Mouse (Mus musculus) liver, postnatal 0 days (tissue): ENCODE data around the gene Olfr1061. TPM values are rescaled to one million over a fixed set of nuclear protein-coding genes. Genes with fewer than 3 reads are reported as not detected.
"Not testable (repeated sequence)": the region's sequence is repeated elsewhere in the genome, so short reads cannot be mapped to it uniquely, and the experiment has no call there.

Experiments
- ATAC-seq: fragments of 200-750 bp; cut with Nextera tagmentation; 2 replicates; pipeline ENCODE4 v1.8.0; 2017; ENCODE audit warnings: mild to moderate bottlenecking, moderate library complexity
- DNase-seq: peaks from one replicate; pipeline ENCODE4 v3.0.0-alpha.2; 2016
- H3K27ac ChIP-seq: fragments of 300-500 bp; sonication (generic); 2 replicates; pipeline ENCODE4 v1.5.1; 2014; ENCODE audit warnings: antibody characterized with exemption, moderate library complexity, mild to moderate bottlenecking, low read depth
- H3K27me3 ChIP-seq: fragments of 300-500 bp; sonication (generic); 2 replicates; pipeline ENCODE4 v1.6.1; 2014; ENCODE audit warnings: low read length, control low read depth, mixed read lengths; ENCODE audit not compliant: insufficient read depth
- H3K36me3 ChIP-seq: fragments of 300-500 bp; sonication (generic); replicated peaks from 2 replicates; pipeline ENCODE4 v1.6.1; 2014; ENCODE audit warnings: mild to moderate bottlenecking, control low read depth, low read length, moderate library complexity, mixed read lengths; ENCODE audit not compliant: insufficient read depth
- H3K4me1 ChIP-seq: fragments of 300-500 bp; sonication (generic); 2 replicates; pipeline ENCODE4 v1.6.1; 2014; ENCODE audit warnings: antibody characterized with exemption, mild to moderate bottlenecking, control low read depth; ENCODE audit not compliant: insufficient read depth
- H3K4me2 ChIP-seq: fragments of 300-500 bp; sonication (generic); 2 replicates; pipeline ENCODE4 v1.6.1; 2014; ENCODE audit warnings: low read depth, mild to moderate bottlenecking, low read length, moderate library complexity, mixed read lengths
- H3K4me3 ChIP-seq: fragments of 300-500 bp; sonication (generic); 2 replicates; pipeline ENCODE4 v1.5.1; 2014; ENCODE audit warnings: low read depth, low read length
- H3K9ac ChIP-seq: fragments of 300-500 bp; sonication (generic); replicated peaks from 2 replicates; pipeline ENCODE4 v1.6.1; 2014; ENCODE audit warnings: mild to moderate bottlenecking, moderate library complexity
- H3K9me3 ChIP-seq: fragments of 300-500 bp; sonication (generic); 2 replicates; pipeline ENCODE4 v1.6.1; 2016; ENCODE audit warnings: mild to moderate bottlenecking, control low read depth, low read length, mixed read lengths
- CTCF ChIP-seq: sonication (generic); IDR thresholded peaks from 2 replicates; pipeline ENCODE4 v1.5.1; 2016; ENCODE audit warnings: antibody characterized with exemption, low read depth
- EP300 ChIP-seq: IDR thresholded peaks from 2 replicates; pipeline ENCODE4 v1.6.1; 2016; ENCODE audit warnings: antibody characterized with exemption, low read depth, mild to moderate bottlenecking
- WGBS: fragments of 180-500 bp; shearing (Covaris S2); extraction: QIAGEN DNeasy Blood & Tissue Kit; methylation state at CpG from one replicate; pipeline ENCODE4 v1.1.7; 2014; ENCODE audit not compliant: insufficient replicate concordance; 5-methylcytosine and 5-hydroxymethylcytosine counted together
- polyA plus RNA-seq: library from polyadenylated mRNA; unstranded; fragments of >200 nt; fragmentation: Nextera tagmentation; extraction: Ambion mirVana; gene quantifications from 2 replicates; pipeline ENCODE4 v1.2.1, GENCODE M21; 2015

Olfr1061 gene
- not detected in 2 replicates for polyA plus RNA-seq

DNA sequence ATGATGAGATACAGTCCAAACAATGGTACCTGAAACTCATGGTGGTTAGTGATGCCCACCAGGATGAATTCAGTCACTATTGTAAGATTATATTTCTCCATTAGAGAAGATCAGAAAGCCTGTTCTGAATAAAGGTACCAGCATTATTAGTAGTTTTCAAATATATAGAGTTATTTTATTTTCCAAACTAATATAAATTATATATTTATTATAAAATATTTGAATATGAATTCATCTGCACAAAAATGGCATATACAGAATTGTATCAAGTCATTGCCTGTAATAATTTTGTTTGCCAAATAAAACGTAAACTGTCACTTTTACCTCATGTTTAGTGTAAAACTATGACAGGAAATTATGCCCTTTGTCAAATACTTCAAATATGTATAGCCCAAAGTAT is at the start of gene Olfr1061:
Gene Olfr1061 (minus strand): TSS at position 101 of the 400 bp plus-strand sequence.
- no peak for TF ChIP-seq CTCF
- no peak for TF ChIP-seq EP300
- no peak for DNase-seq
- no peak for ATAC-seq
- no peak within 1 kb of the TSS for H3K4me3 ChIP-seq
- WGBS = 61% methylated on average over 1 of the region's 1 CpGs
- no peaks in the 10 kb centered on the region for H3K27me3 ChIP-seq
- H3K4me1 ChIP-seq = no peaks in the 10 kb centered on the region
- H3K27ac ChIP-seq = no peak within 1 kb of the TSS
- H3K4me2 ChIP-seq = no peak within 1 kb of the TSS
- no peak within 1 kb of the TSS for H3K9ac ChIP-seq
- H3K9me3 ChIP-seq = no peaks in the 10 kb centered on the region
- H3K36me3 ChIP-seq = no peaks in the 10 kb centered on the region

DNA sequence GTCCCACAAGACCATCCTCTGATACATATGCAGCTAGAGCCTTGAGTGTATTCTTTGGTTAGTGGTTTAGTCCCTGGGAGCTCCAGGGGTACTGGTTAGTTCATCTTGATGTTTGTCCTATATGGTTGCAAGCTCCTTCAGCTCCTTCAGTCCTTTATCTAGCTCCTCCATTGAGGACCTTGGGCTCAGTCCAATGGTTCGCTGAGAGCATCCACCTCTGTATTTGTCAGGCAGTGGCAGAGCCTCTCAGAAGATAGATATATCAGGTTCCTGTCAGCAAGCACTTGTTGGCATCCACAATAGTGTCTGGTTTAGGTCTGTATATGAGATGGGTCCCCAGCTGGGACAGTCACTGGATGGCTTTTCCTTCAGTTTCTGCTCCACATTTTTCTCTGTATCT is 46.6 kb upstream of the Olfr1061 start:
- H3K9me3 ChIP-seq = no peaks in the 10 kb centered on the region
- H3K9ac ChIP-seq = no peak overlapping the region
- H3K27ac ChIP-seq = no peak overlapping the region
- DNase-seq (no peak), ATAC-seq (no peak)
- no peaks in the 10 kb centered on the region for H3K4me1 ChIP-seq
- H3K4me2 ChIP-seq = no peak overlapping the region
- no peak overlapping the region for H3K4me3 ChIP-seq
- 80% methylated on average over 1 of the region's 1 CpGs for WGBS
- H3K27me3 ChIP-seq = no peaks in the 10 kb centered on the region
- no peak for TF ChIP-seq CTCF
- TF ChIP-seq EP300 = no peak
- H3K36me3 ChIP-seq = no peaks in the 10 kb centered on the region

DNA sequence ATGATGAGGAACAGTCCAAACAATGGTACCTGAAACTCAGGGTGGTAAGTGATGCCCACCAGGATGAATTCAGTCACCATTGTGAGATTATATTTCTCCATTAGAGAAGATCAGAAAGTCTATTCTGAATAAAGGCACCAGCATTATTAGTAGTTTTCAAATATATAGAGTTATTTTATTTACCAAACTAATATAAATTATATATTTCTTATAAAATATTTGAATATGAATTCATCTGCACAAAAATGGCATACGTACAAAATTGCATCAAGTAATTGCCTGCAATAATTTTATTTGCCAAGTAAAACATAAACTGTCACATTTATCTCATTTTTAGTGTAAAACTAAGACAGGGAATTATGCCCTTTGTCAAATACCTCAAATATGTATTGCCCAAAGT is 42.3 kb upstream of the Olfr1061 start, which contains the start of gene Olfr1066:
Gene Olfr1066 (minus strand): TSS at position 101 of the 400 bp plus-strand sequence.
- Histone ChIP-seq H3K9me3 (no peaks in the 10 kb centered on the region), H3K9ac (no peak within 1 kb of the TSS), H3K27ac (no peak within 1 kb of the TSS), H3K4me1 (no peaks in the 10 kb centered on the region), H3K27me3 (no peaks in the 10 kb centered on the region), H3K4me2 (no peak within 1 kb of the TSS), H3K4me3 (no peak within 1 kb of the TSS), H3K36me3 (no peaks in the 10 kb centered on the region)
- ATAC-seq (no peak), DNase-seq (no peak)
- TF ChIP-seq CTCF (no peak), EP300 (no peak)
- 69% methylated on average over 1 of the region's 1 CpGs for WGBS

DNA sequence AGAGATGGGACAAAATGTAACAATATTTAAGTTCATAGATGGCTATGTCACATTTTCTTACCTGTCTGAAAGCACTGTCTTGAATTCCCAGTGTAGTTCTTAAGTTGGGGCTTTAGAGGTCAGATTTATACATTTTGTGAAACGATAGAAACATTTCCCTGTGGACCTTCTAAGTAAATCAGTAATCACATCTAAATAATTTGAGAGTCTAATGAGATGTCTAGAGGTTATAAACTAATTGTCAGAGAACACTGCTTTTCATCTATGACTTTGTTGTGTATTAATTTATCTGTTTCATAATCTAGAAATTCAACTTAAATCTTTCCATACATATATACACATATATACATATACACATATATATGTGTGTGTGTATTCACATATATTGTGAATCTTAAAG is 36.6 kb upstream of the Olfr1061 start, which contains the start of gene Olfr1065:
Gene Olfr1065 (minus strand): TSS at position 101 of the 400 bp plus-strand sequence.
- H3K36me3 ChIP-seq, H3K4me3 ChIP-seq, ATAC-seq, H3K9me3 ChIP-seq, H3K27ac ChIP-seq, H3K9ac ChIP-seq, H3K4me1 ChIP-seq, H3K27me3 ChIP-seq, DNase-seq, H3K4me2 ChIP-seq: not testable (repeated sequence)
- no CpG with 5 or more reads among the region's 1 CpGs for WGBS

DNA sequence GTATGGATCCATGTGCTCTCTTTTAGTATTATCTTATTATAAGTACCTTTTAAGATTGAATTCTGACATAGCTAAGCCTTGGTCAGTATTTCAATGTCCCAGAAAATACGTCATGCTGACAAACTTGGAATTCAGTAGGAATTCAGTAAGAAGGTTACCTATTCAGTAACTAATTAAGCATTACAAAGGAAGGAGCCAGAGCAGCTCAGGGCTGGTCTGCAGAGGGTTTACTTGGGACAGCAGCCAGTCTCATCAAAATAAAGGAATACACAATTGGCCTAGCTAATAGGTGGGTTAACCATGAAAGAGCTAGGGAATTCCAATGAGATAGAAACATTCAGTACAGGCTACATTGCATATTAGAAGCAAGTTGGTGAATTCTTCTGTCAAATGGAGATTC is 28.3 kb upstream of the Olfr1061 start:
- DNase-seq, H3K27ac ChIP-seq, ATAC-seq, H3K4me2 ChIP-seq, H3K9me3 ChIP-seq, H3K9ac ChIP-seq, H3K36me3 ChIP-seq, H3K4me3 ChIP-seq, H3K4me1 ChIP-seq, H3K27me3 ChIP-seq: not testable (repeated sequence)
- WGBS = 61% methylated on average over 1 of the region's 1 CpGs

DNA sequence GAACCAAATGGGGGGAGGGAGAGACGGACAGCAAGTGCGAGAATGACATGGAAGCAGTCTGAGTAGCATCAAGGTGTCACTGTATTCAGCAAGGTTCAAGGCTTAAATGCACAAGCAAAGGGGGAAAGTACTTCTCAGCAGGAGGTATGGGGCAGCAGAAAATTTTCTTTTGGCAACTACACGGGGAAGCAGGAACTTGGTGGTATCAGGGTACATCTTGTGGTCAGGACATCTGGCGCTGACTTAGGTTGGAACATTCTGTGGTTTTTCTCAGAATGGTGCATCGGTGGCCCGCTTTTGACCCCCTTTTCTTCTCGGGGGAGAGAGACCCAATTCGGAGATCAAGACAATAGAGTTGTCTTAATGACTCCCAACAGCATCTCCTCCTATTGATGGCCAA is 14.7 kb upstream of the Olfr1061 start:
- not testable (repeated sequence) for H3K9me3 ChIP-seq, DNase-seq, H3K27me3 ChIP-seq, H3K4me1 ChIP-seq, H3K4me3 ChIP-seq, H3K4me2 ChIP-seq, H3K36me3 ChIP-seq, H3K9ac ChIP-seq, ATAC-seq, H3K27ac ChIP-seq
- TF ChIP-seq EP300 = peak; percentile 32; the same call in 1 of the 2 replicates
- WGBS = 52% methylated on average over 8 of the region's 8 CpGs

DNA sequence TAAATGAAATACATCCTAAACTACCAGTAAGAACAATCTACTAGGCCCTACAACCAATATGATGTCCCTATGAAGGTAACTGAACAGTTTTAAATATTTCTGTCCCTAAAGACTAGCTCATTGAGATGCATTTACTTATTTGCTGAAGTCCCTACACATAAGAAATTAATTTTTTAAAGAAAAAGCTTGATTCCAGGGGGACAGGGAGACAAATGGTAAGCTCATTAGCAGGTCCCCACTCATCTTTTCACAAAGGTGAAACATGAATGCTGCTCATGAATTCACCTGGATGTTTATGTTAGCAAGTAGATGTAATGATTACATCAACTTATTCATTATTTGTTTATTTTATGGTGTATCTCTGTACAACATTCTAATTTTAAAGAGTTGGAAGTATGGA is 12.8 kb upstream of the Olfr1061 start, which contains the start of gene Olfr1062:
Gene Olfr1062 (minus strand): TSS at position 101 of the 400 bp plus-strand sequence.
- not testable (repeated sequence) for H3K4me3 ChIP-seq, DNase-seq

More for the DNA sequence above, 12.8 kb upstream of the Olfr1061 start, which contains the start of gene Olfr1062:
- not testable (repeated sequence) for H3K4me2 ChIP-seq, H3K27ac ChIP-seq, H3K9ac ChIP-seq, H3K9me3 ChIP-seq, ATAC-seq, H3K36me3 ChIP-seq, H3K27me3 ChIP-seq, H3K4me1 ChIP-seq
